Mouse (Mus musculus) stomach, adult 2 months (tissue): ENCODE results near the gene Rd3. TPM values are rescaled to one million over a fixed set of nuclear protein-coding genes. Genes with fewer than 3 reads are reported as not detected.

Experiments used
- polyA plus RNA-seq: library from polyadenylated mRNA; depleted of rRNA; stranded (reverse); fragments of >200 nt; gene quantifications from 2 replicates; pipeline ENCODE4 v1.2.3, GENCODE M21; 2012; rRNA removed

Gene Rd3
- 0.14 TPM in 1 of 2 replicates, not detected in the other for polyA plus RNA-seq

DNA sequence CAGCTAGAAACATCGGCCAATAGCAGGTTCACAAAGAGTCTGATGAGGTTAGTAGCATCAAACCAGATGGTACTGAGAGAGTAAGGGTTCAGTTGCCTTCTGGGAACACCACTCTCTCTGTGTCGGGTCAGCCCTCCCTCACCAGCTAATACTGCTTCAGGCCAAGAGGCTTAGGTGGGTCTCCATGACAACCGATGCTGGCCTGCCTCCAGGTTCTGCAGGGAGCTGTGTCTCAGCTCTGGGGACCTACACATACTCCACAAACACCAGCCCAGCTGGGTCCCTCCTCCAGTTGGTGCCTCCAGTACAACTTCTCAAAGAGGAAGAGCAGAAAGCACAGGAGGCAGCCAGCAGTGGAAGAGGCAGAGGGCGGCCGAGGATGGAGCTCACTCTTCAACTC lies at the start of gene Rd3:
TSS of gene Rd3 (plus strand) at position 184 of the 400 bp plus-strand sequence.

Other genes with a start within 250 kb of the Rd3 start
- gene Nek2, start 155.9 kb upstream of the Rd3 start, polyA plus RNA-seq = 0.89 and 1.1 TPM in 2 replicates
- 4.1 and 10.4 TPM in 2 replicates for gene Slc30a1, start 70.6 kb upstream of the Rd3 start, polyA plus RNA-seq
- 2.0 and 2.3 TPM in 2 replicates for gene Traf5, start 115.2 kb downstream of the Rd3 start, polyA plus RNA-seq
- 11.0 and 19.7 TPM in 2 replicates for gene Rcor3, start 160.7 kb downstream of the Rd3 start, polyA plus RNA-seq
- 0.04 and 0.08 TPM in 2 replicates for gene Kcnh1, start 213.4 kb downstream of the Rd3 start, polyA plus RNA-seq